Mouse (Mus musculus) megakaryocyte, embryonic 14.5 days (primary cell): ENCODE measurements around the gene Strip1.

ENCODE experiments used
- FLI1 ChIP-seq: IDR thresholded peaks from 2 replicates; pipeline ENCODE4 v1.6.1; 2012; ENCODE audit warnings: low read length, inconsistent platforms, mixed read lengths
- GATA1 ChIP-seq: IDR thresholded peaks from 3 replicates; pipeline ENCODE4 v1.6.1; 2012; ENCODE audit warnings: mixed read lengths, low read length, inconsistent platforms, borderline replicate concordance

DNA sequence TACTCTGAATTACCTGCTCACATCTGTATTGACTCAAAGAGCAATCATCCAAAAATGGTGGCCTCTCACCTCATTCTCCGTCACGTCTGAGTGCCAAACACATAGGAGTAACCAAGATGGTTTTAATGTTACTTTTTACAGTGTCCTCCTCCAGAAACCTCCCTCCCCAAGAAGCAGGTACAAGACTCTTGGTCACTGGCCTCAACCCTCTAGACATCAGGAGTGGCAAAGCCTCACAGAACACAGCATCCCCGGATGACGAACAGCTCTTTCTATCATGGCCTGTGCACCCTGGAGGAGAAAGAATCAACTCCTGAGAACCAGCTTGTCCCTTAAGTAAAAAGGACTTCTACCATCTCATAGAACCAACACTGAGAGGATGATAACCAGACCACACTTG is 1.3 kb upstream of the Strip1 start:
- TF ChIP-seq GATA1 (no peak), FLI1 (no peak)
